Mouse (Mus musculus) liver, embryonic 18 days (tissue): ENCODE results near the gene Olfr1132. TPM values are rescaled to one million over a fixed set of nuclear protein-coding genes. Genes with fewer than 3 reads are reported as not detected.

Experiments
- polyA plus RNA-seq: library from polyadenylated mRNA; depleted of rRNA; stranded (reverse); fragments of >200 nt; gene quantifications from 2 replicates; pipeline ENCODE4 v1.2.3, GENCODE M21; 2012; rRNA removed

Gene Olfr1132
- polyA plus RNA-seq, result not detected in 2 replicates

GRCm38 (mm10) chr2:87637435-87637834 is at the start of gene Olfr1132:
Olfr1132 (minus strand) TSS chr2:87637535.

DNA sequence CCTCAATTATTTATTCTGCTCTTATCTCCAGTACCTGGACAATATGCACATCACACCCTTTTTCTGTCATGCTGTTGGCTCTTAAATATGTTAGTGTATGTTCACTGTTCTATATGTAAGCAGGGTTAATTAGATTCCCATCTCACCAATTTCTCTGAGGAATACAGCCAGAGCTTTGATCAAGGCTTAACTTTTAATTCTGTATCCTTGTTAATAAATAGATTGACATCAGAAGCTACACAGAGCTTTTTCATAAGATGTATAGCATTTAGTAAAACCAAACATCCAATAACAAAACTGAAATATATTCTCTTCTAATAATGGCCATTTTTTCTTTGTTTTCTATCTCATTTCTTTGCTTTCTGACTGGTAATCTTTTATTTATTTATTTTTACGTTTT is 36.2 kb upstream of the Olfr1132 start, which contains the start of gene Olfr1135:
TSS of gene Olfr1135 (minus strand) at position 101 of the 400 bp plus-strand sequence.

GRCm38 (mm10) chr2:87658360-87658759 is 21.0 kb upstream of the Olfr1132 start, which contains the start of gene Olfr1134:
Olfr1134 (minus strand) TSS chr2:87658460.

DNA sequence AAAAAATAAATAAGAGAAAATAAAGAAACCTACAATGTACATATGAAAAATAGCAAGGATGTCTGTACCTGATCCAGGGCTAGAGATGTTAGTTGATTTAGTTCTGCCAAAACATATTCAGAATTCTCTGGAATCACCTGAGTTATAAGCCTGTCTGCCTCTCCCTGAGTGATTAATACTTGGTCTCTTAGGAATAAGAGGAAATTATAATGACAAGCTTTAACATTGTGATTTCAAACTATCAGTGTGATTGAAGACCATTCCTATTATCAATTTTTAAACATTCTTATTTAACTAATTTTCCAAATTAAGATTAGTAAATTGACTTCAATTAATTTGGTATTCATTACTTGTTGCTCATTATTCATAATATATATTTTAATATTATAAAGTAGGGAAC is 9.9 kb upstream of the Olfr1132 start, which contains the start of gene Olfr1133:
TSS of gene Olfr1133 (minus strand) at position 101 of the 400 bp plus-strand sequence.

DNA sequence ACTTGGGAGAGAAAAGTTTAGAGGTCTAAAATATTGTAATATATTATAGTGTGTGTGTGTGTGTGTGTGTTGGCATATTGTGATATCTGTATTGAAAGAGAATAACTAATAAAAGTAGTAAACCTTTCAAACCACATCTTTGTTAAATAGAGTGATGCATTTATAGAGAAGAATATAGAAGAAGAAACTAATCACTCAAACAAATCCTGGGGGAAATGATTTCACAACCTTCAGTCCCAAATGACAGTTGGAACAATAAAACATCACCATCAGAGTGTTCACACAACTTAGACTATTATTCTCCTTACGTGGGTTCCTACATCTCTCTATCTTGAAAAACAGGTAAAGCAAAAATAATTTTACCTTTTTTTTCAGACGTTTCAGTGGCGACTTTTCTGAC is 10.5 kb downstream of the Olfr1132 start, which contains the start of gene Olfr1131:
TSS of gene Olfr1131 (plus strand) at position 301 of the 400 bp plus-strand sequence.

GRCm38 (mm10) chr2:87605912-87606311 is 31.4 kb downstream of the Olfr1132 start, which contains the start of gene Olfr1130:
Olfr1130 (plus strand) TSS chr2:87606212.

Other genes with a start within 250 kb of the Olfr1132 start
- not detected in 2 replicates for gene Olfr1123, start 220.9 kb downstream of the Olfr1132 start, polyA plus RNA-seq
- gene Olfr1124, start 207.3 kb downstream of the Olfr1132 start, polyA plus RNA-seq, result not detected in 2 replicates
- gene Olfr1126, start 183.6 kb downstream of the Olfr1132 start, polyA plus RNA-seq, result not detected in 2 replicates
- not detected in 2 replicates for gene Pramel7, start 140.4 kb downstream of the Olfr1132 start, polyA plus RNA-seq
- not detected in 2 replicates for gene Pramel6, start 131.0 kb downstream of the Olfr1132 start, polyA plus RNA-seq
- gene Olfr153, start 105.7 kb downstream of the Olfr1132 start, polyA plus RNA-seq, result not detected in 2 replicates
- not detected in 2 replicates for gene Olfr1128, start 92.0 kb downstream of the Olfr1132 start, polyA plus RNA-seq
- not detected in 2 replicates for gene Olfr1129, start 63.6 kb downstream of the Olfr1132 start, polyA plus RNA-seq
- gene Olfr1130, start 31.3 kb downstream of the Olfr1132 start, polyA plus RNA-seq, result not detected in 2 replicates
- gene Olfr1131, start 10.4 kb downstream of the Olfr1132 start, polyA plus RNA-seq, result not detected in 2 replicates
- gene Olfr1133, start 9.8 kb upstream of the Olfr1132 start, polyA plus RNA-seq, result not detected in 2 replicates
- gene Olfr1134, start 20.9 kb upstream of the Olfr1132 start, polyA plus RNA-seq, result not detected in 2 replicates
- not detected in 2 replicates for gene Olfr1135, start 36.1 kb upstream of the Olfr1132 start, polyA plus RNA-seq
- not detected in 2 replicates for gene Olfr1136, start 56.4 kb upstream of the Olfr1132 start, polyA plus RNA-seq
- not detected in 2 replicates for gene Olfr1137, start 75.6 kb upstream of the Olfr1132 start, polyA plus RNA-seq
- not detected in 2 replicates for gene Olfr1138, start 102.4 kb upstream of the Olfr1132 start, polyA plus RNA-seq
- not detected in 2 replicates for gene Olfr1140, start 106.2 kb upstream of the Olfr1132 start, polyA plus RNA-seq
- gene Olfr1141, start 116.5 kb upstream of the Olfr1132 start, polyA plus RNA-seq, result not detected in 2 replicates
- not detected in 2 replicates for gene Olfr152, start 141.9 kb upstream of the Olfr1132 start, polyA plus RNA-seq
- not detected in 2 replicates for gene Olfr1143, start 163.1 kb upstream of the Olfr1132 start, polyA plus RNA-seq
- gene Olfr1145, start 172.3 kb upstream of the Olfr1132 start, polyA plus RNA-seq, result not detected in 2 replicates
- gene Olfr1148, start 193.0 kb upstream of the Olfr1132 start, polyA plus RNA-seq, result not detected in 2 replicates
- gene Olfr1150-ps1, start 206.5 kb upstream of the Olfr1132 start, polyA plus RNA-seq, result not detected in 2 replicates
- gene Olfr1151, start 218.3 kb upstream of the Olfr1132 start, polyA plus RNA-seq, result not detected in 2 replicates
- gene Olfr1152, start 229.0 kb upstream of the Olfr1132 start, polyA plus RNA-seq, result not detected in 2 replicates